Mouse (Mus musculus) forebrain, embryonic 14.5 days (tissue): ENCODE measurements around the gene 1700010I14Rik. TPM values are rescaled to one million over a fixed set of nuclear protein-coding genes. Genes with fewer than 3 reads are reported as not detected.

Source experiments
- ATAC-seq: fragments of 200-750 bp; cut with Nextera tagmentation; 2 replicates; pipeline ENCODE4 v1.8.0; 2017; ENCODE audit warnings: mild to moderate bottlenecking, moderate library complexity
- DNase-seq: peaks from one replicate; pipeline ENCODE4 v3.0.0-alpha.2; 2015; ENCODE audit warnings: low spot score
- H3K27ac ChIP-seq: fragments of 300-500 bp; sonication (generic); 2 replicates; pipeline ENCODE4 v1.5.1; 2014; ENCODE audit warnings: low read depth, mild to moderate bottlenecking, control low read depth, low read length, moderate library complexity
- H3K27me3 ChIP-seq: fragments of 300-500 bp; sonication (generic); replicated peaks from 2 replicates; pipeline ENCODE4 v1.6.1; 2014; ENCODE audit warnings: low read length, control low read depth, mixed read lengths; ENCODE audit not compliant: control insufficient read depth, insufficient read depth
- H3K36me3 ChIP-seq: fragments of 300-500 bp; sonication (generic); 2 replicates; pipeline ENCODE4 v1.6.1; 2014; ENCODE audit warnings: low read length, control low read depth; ENCODE audit not compliant: control insufficient read depth, insufficient read depth
- H3K4me1 ChIP-seq: fragments of 300-500 bp; sonication (generic); 2 replicates; pipeline ENCODE4 v1.6.1; 2014; ENCODE audit warnings: antibody characterized with exemption, low read length, control low read depth; ENCODE audit not compliant: control insufficient read depth, insufficient read depth
- H3K4me2 ChIP-seq: fragments of 300-500 bp; sonication (generic); 2 replicates; pipeline ENCODE4 v1.6.1; 2014; ENCODE audit warnings: mild to moderate bottlenecking, control low read depth, low read length
- H3K4me3 ChIP-seq: fragments of 300-500 bp; sonication (generic); 2 replicates; pipeline ENCODE4 v1.5.1; 2014; ENCODE audit warnings: low read depth, low read length, control low read depth
- H3K9ac ChIP-seq: fragments of 300-500 bp; sonication (generic); 2 replicates; pipeline ENCODE4 v1.6.1; 2014; ENCODE audit warnings: mild to moderate bottlenecking, low read length, control low read depth, moderate library complexity
- H3K9me3 ChIP-seq: fragments of 300-500 bp; sonication (generic); replicated peaks from 2 replicates; pipeline ENCODE4 v1.6.1; 2016; ENCODE audit warnings: low read length, control low read depth, mixed read lengths; ENCODE audit not compliant: control insufficient read depth
- WGBS: fragments of 180-500 bp; shearing (Covaris S2); extraction: QIAGEN DNeasy Blood & Tissue Kit; methylation state at CpG from one replicate; pipeline ENCODE4 v1.1.7; 2014; 5-methylcytosine and 5-hydroxymethylcytosine counted together
- polyA plus RNA-seq: library from polyadenylated mRNA; unstranded; fragments of >200 nt; fragmentation: Nextera tagmentation; extraction: Ambion mirVana; gene quantifications from 2 replicates; pipeline ENCODE4 v1.2.1, GENCODE M21; 2014

1700010I14Rik gene
- polyA plus RNA-seq, 1 experiment from 2014 or later, result 1.4 TPM

DNA sequence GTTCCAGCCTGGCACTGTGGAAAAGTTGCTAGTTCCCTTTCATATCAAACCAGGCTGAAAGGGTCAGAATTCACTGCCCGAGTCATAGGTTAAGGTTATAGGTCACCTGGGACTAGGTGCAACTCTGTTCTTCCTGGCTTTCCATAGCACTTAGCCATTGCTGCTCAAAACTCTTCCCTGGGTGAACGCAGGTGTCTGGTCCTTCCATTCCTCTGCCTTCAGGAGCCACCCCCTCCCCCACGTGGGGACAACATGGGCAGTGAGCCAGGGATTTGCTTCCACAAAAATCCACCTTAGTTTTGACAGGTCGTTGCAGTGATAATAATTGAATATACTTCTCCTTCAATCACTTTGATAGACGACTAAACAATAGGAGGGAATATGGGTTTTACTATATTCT is 764 bp upstream of the 1700010I14Rik start:
- Histone ChIP-seq H3K9ac (no peak overlapping the region), H3K4me1 (peaks cover 22% of the 10 kb centered on the region), H3K27ac (peak overlapping the region; percentile 59; the same call in 1 of the 2 replicates), H3K4me3 (no peak overlapping the region), H3K9me3 (no peaks in the 10 kb centered on the region), H3K4me2 (no peak overlapping the region), H3K36me3 (peaks cover 13% of the 10 kb centered on the region; the same call in 1 of the 2 replicates), H3K27me3 (no peaks in the 10 kb centered on the region)
- WGBS, result 79% methylated on average over 5 of the region's 5 CpGs
- no peak for DNase-seq
- ATAC-seq, result no peak

DNA sequence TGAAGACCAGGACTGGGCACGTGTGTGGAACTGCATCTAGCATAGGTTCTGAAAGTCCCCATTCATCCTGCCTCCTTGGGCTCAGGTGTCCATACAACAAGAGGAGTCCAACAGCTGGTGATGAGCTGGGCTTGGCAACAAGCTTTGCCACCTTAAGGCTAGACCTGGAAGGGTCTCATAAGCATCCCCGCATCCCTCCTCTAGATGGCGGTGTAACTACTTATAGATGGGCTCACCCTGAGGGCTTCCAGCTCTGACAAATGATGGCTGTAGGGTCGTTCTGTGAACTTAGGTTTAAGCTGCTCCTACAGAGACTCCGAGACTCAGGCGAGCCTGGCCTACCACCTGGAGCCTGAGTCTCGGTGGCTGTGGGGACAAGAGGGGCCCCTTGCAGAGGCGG is 3.0 kb downstream of the 1700010I14Rik start:
- H3K27me3 ChIP-seq, result no peaks in the 10 kb centered on the region
- no peaks in the 10 kb centered on the region for H3K9me3 ChIP-seq
- H3K4me3 ChIP-seq, result no peak overlapping the region
- H3K4me2 ChIP-seq, result no peak overlapping the region
- peaks cover 13% of the 10 kb centered on the region; the same call in 1 of the 2 replicates for H3K4me1 ChIP-seq
- H3K36me3 ChIP-seq, result no peaks in the 10 kb centered on the region
- WGBS, result 28% methylated on average over 8 of the region's 8 CpGs
- no peak overlapping the region for H3K9ac ChIP-seq
- no peak overlapping the region for H3K27ac ChIP-seq
- DNase-seq, result peak; percentile 64
- no peak for ATAC-seq

DNA sequence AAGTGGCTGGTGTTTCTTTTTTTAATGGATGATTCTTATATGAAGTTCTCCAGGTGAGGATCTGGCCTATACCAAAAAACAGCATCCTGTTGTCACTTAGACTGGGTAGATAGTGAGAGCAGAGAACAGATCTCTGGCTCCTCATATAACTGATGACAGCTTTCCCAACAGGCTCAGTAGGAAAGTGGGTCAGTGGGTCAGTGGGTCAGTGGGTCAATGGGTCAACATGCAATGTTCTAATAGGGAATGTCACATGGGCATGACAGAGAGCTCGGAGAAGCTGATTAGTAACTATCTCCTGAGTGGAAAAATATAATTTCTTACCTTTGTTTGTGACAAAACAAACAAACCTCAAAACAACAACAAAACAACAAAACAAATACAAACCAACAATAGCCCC is 7.2 kb downstream of the 1700010I14Rik start:
- no peak for DNase-seq
- Histone ChIP-seq H3K4me1 (no peaks in the 10 kb centered on the region), H3K27ac (no peak overlapping the region), H3K4me3 (no peak overlapping the region), H3K4me2 (no peak overlapping the region), H3K36me3 (no peaks in the 10 kb centered on the region), H3K9ac (no peak overlapping the region), H3K9me3 (no peaks in the 10 kb centered on the region), H3K27me3 (no peaks in the 10 kb centered on the region)
- ATAC-seq, result no peak
- WGBS, result 93% methylated on average over 1 of the region's 1 CpGs

DNA sequence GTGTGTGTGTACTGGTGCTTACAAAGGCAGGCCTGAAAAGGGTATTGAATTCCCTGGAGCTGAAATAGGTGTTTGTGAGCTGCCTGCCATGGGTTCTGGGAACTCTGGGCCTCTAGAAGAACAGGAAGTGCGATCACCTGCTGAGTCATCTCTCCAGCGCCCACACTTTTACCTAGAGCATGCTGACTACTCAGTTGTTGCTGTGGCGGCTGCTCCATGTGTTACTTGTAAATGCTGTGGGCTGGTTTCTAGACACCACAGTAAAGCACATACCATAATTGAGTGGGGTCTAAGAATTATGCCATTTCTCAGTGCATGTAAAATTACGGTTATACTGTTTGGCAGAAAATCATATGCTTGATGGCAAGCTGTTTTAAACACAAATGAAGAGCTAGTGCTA is 14.3 kb downstream of the 1700010I14Rik start:
- H3K4me1 ChIP-seq, result no peaks in the 10 kb centered on the region
- H3K27ac ChIP-seq, result no peak overlapping the region
- WGBS, result 73% methylated on average over 4 of the region's 4 CpGs
- no peak for DNase-seq
- H3K4me3 ChIP-seq, result no peak overlapping the region
- H3K9ac ChIP-seq, result no peak overlapping the region
- H3K36me3 ChIP-seq, result no peaks in the 10 kb centered on the region
- H3K9me3 ChIP-seq, result no peaks in the 10 kb centered on the region
- no peak for ATAC-seq
- H3K4me2 ChIP-seq, result no peak overlapping the region
- no peaks in the 10 kb centered on the region for H3K27me3 ChIP-seq

DNA sequence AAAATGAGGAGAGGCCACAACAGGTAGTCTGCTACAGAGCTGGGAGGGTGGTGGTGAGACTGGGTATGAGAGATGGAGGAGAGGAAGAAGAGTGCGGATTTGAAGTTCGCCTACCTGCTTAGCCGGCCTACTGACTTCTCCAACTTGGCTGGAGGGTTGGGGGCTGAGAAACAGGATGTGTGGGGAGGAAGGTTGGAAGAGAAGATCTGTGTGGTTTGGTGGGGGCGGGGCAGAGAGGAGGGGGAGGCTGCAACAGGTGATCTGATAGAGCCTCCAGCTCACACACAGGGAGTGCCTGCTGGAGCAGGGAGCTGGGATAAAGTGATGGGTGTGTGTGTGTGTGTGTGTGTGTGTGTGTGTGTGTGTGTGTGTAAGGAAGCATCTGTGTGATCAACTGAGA is 16.4 kb downstream of the 1700010I14Rik start:
- WGBS, result 89% methylated on average over 4 of the region's 4 CpGs
- no peak overlapping the region for H3K4me2 ChIP-seq
- no peak overlapping the region for H3K4me3 ChIP-seq
- H3K4me1 ChIP-seq, result no peaks in the 10 kb centered on the region
- DNase-seq, result no peak
- no peaks in the 10 kb centered on the region for H3K9me3 ChIP-seq
- H3K9ac ChIP-seq, result no peak overlapping the region
- H3K36me3 ChIP-seq, result no peaks in the 10 kb centered on the region
- H3K27ac ChIP-seq, result no peak overlapping the region
- H3K27me3 ChIP-seq, result no peaks in the 10 kb centered on the region
- ATAC-seq, result no peak

DNA sequence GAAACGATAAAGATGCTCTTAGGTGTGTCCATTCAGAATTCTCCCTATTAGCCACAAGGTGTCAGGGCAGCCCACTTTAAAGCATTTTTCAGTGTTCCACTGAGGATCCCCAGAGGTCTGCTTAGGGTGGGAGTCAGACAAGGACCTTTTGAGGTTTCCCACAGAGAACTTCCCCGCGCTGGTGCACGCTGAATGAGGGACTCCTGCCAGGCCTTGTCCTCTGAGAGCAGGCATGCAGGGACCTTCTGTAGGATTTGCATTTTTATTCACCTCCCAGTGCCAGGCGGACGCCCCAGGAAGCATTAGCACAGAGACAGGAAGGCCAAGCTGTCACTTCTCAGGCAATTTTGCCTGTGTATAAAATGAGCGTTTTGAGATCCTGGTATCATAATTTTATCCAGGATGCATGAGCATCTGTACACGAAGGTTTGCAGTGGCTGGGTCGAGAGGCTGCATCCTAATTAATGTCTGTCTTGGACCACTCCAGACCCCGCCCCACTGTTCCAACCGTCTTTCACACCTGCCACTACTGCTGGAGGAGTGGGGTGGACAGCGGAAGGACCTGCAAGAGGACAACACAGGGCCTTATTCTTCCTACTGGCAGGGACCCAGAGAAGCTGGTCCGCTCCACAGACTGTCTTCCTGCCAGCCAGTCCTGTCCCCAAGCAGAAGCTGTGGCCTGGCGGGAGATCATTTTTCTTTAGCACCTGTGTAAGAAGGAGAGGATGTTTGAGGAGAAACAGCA is 35.2 kb downstream of the 1700010I14Rik start:
- H3K9me3 ChIP-seq, result no peaks in the 10 kb centered on the region
- H3K36me3 ChIP-seq, result no peaks in the 10 kb centered on the region
- ATAC-seq (peak; percentile 68), DNase-seq (peak; percentile 75)
- H3K27ac ChIP-seq, result peak overlapping the region; percentile 46; the same call in 1 of the 2 replicates
- H3K4me2 ChIP-seq, result peak overlapping the region; percentile 24; the same call in 1 of the 2 replicates
- no peak overlapping the region for H3K4me3 ChIP-seq
- H3K4me1 ChIP-seq, result peaks cover 15% of the 10 kb centered on the region
- no peaks in the 10 kb centered on the region for H3K27me3 ChIP-seq
- H3K9ac ChIP-seq, result 0 out of 2 replicates have a peak overlapping the region, but pooled peaks have one; percentile 35
- WGBS, result 17% methylated on average over 14 of the region's 14 CpGs

DNA sequence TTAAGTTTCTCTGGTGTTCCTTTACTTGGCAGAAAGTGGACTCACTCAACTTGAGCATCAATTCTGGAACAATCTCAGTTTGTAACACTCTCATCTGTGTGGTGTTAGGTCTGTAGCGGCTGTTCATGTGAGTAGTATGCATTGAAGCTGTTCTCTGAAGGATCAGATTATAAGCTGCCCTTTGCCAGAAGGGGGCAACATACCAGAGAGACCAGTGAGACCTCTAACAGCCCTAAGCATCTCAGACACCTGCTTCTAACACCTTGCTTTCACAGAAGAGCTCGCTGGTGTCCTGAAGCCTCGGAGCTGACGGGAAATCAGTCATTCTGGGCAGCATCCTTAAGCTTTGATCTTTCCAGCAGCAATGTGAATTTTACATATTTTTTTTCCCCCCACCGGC is 42.0 kb downstream of the 1700010I14Rik start:
- no peaks in the 10 kb centered on the region for H3K36me3 ChIP-seq
- WGBS, result 70% methylated on average over 5 of the region's 5 CpGs
- H3K27ac ChIP-seq, result no peak overlapping the region
- H3K9ac ChIP-seq, result no peak overlapping the region
- no peak overlapping the region for H3K4me2 ChIP-seq
- no peaks in the 10 kb centered on the region for H3K27me3 ChIP-seq
- no peak for ATAC-seq
- peaks cover 11% of the 10 kb centered on the region for H3K4me1 ChIP-seq
- H3K4me3 ChIP-seq, result no peak overlapping the region
- no peaks in the 10 kb centered on the region for H3K9me3 ChIP-seq
- no peak for DNase-seq

DNA sequence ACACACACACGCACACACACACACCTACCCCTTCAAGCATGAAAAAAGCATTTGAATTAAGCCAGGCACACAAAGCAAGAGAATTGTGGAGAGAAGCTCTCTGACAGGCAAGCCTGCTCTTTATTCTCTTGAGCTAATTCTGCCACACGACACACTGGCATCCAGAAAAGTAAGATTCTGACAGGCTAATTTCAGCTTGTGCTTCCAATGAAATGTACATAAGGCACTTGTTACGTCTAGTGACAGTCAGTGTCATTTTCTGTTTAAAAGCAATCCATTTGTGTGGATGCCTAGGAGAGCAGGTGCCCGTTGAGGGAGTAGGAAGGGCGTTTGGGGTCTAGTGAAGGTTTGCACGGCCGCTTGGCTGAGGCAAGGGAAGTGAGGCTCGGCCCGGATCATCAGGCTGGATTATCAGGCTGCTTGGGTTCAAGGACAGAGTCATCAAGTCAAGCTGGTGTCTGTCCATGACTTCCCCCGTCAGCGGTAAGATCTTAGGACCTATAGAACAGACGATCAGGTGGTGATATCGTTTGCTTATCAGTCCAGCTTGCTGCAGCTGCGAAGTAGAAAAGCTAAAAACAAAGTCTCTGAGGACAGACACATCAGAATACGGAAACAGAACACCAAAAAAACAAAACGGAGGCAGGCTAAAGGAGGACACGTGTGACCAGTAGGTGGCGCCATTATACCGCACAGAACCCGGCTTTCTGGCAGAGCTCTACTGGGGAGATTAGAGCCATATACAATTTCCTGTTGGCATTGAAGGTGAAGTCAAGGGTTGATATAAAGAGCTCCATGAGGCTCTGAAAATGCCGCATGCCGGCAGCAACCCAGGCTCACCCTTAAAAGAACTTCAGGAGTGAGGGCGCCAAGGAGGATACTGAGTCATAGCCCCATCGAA is 43.4 kb downstream of the 1700010I14Rik start:
- ATAC-seq, result peak; percentile 90
- no peaks in the 10 kb centered on the region for H3K9me3 ChIP-seq
- no peaks in the 10 kb centered on the region for H3K27me3 ChIP-seq
- DNase-seq, result peak; percentile 93
- H3K4me2 ChIP-seq, result peak overlapping the region; percentile 36
- H3K9ac ChIP-seq, result peak overlapping the region; percentile 4; the same call in 1 of the 2 replicates
- H3K4me3 ChIP-seq, result no peak overlapping the region
- no peaks in the 10 kb centered on the region for H3K36me3 ChIP-seq
- 10% methylated on average over 24 of the region's 24 CpGs for WGBS
- 0 out of 2 replicates have a peak overlapping the region, but pooled peaks have one; percentile 35 for H3K27ac ChIP-seq
- peaks cover 14% of the 10 kb centered on the region for H3K4me1 ChIP-seq
